Mouse (Mus musculus) monocyte, adult 2 months (primary cell): ENCODE measurements at regions not wholly inside any gene's neighbourhood (a gene's known extent, or its start where the extent isn't known, plus 50 kb on each side); places are given as distances from the start of the nearest gene placed in this dataset.
"Not testable (repeated sequence)": the region's sequence is repeated elsewhere in the genome, so short reads cannot be mapped to it uniquely, and the experiment has no call there.

Experiments
- DNase-seq, 2 experiments: peaks; one replicate each; pipeline ENCODE4 v3.0.0; 2022; ENCODE audit warnings: low spot score in 2 of 2, low read depth in 1 of 2

GRCm38 (mm10) chr13:35564006-35564405, 95.6 kb upstream of the Cdyl start:
- no peak for DNase-seq

DNA sequence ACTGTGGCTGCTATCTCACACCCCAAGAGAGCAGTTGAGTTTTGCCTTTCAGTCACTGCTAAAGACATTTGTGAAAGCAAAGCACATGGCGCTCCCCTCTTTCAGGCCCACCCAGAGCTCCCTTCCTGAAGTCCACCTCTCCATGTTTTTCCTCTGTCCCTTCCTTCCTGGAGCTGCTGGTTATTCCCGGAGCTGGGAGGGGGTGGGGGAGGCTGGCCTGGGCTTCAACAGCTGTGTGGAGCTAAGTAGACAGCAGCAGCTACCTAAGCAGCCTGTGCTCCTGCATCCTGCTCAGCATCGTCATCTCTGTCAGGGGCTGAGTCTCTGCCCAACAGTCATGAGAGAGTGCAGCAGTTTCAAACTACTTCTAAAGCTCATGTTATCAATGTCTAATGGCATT, 78.0 kb upstream of the Cdyl start:
- no peak for DNase-seq

DNA sequence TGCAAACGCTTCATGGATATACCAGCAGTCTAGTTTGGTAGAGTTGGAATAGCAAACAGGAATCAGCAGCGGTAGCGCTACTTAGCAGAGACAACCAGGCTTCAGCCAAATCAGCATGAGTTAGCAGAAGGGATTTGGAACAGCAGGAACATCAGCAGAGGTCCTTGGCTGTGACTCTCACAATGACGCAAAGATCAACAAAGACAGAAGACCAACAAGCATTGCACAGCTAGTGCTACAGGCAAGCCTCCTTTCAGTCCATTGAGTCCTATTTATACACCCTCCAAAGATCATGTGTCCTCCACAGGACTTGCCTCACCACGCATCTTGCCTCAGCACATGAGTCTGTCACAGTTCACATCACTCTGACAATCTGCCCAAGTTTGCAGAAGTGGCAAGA, 61.6 kb upstream of the Cdyl start:
- no peak for DNase-seq

DNA sequence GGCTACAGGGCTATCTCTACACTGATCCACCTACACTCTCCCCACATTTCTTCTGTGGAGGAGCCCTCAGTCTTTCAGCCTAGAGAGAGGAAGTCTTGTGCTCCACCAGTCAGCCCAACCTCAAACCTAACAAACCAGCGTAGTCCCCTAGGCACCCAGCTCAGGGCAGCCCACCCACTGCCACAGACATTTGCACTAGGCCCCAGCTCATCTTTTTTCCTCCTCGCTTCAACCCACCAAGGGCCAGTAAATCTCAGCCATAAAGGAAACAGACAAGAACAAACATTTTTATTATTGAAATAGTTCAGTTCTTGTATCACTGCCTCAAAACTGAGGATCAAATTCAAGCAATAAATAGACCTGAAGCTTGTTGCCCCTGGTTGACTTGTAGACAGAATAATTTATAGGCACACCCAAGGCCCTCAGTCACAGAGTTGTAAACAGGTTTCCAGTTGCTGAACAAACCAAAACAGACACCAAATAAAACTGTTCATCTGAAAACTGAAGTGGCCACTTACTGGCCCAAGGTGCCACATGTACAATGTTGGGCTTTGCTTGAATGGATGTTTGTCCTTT, 58.0 kb upstream of the Cdyl start:
- DNase-seq: no peak

DNA sequence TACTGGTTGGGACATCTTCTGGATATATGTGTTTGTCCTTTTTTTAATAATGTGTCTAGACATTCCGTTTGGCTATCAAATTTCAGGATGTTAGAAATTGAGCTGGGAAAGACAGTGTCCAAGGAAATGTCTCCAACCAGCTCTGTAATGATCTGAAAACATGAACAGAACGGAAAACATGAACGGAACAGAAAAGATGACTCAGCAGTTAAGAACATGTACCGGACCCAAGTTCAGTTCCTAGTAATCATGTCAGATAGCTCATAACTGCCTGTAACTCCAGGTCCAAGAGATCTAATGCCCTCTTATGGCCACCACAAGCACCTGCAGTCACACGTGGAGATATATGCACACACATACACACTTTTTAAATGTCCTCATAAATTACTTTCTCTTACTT, 56.6 kb upstream of the Cdyl start:
- no peak for DNase-seq

- DNase-seq: no peak
Observed at GRCm38 (mm10) chr13:35604061-35604460, 55.6 kb upstream of the Cdyl start.

DNA sequence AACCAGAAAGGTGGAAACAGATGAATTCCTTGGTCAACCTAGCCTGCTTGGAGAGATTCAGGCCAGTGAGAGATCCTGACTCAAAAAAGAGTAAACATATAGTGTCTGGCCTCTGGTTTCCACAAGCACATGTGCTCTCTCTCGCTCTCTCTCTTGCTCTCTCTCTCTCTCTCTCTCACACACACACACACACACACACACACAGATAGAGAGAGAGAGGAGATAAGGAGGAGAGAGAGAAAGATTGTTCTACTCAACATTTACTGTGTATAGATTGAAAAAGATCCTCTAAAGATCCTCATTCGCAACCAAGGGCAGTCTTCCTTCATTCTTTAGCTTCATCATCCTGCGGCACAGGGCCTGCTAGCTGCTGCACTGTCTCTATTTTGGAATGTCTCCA, 54.9 kb upstream of the Cdyl start:
- no peak for DNase-seq

DNA sequence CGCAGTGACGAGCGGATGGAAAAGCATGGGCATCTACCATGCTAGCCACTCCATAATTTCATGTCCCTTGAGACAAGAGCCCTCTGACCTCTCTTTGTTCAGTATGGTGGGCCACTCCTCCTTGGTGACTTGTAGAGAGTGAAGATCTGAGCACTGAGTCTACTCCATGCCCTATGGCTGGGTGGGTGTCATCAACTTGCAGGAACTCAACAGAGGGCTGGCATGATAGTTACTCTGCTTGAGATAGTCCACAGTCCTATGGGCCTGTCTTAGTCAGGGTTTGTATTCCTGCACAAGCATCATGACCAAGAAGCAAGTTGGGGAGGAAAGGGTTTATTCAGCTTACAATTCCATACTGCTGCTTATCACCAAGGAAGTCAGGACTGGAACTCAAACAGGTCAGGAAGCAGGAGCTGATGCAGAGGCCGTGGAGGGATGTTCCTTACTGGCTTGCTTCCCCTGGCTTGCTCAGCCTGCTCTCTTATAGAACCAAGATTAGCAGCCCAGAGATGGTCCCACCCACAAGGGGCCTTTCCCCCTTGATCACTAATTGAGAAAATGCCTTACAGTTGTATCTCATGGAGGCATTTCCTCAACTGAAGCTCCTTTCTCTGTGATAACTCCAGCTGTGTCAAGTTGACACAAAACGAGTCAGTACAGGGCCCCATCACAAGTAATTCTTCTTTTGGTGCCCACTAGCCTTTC, 52.6 kb upstream of the Cdyl start:
- not testable (repeated sequence) for DNase-seq

DNA sequence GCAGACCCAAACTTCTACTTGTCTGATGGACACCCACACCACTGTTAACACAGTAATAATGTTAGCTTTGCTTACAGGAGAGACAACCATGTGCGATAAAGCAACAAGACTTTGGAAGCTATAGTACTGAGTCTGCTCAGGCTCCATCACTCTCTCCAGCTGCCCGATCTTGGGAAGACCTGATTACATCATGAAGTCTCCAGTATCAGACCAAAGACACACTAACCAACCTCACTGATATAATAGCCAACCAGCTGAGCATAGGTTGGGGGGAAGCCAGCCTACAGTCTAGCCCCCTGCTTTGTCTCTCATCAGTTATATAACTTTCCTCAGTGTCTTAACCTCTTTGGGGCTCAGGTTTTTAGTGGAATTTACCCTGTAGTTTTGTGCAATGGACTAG, 51.9 kb upstream of the Cdyl start:
- no peak for DNase-seq
